Mouse (Mus musculus) stomach, postnatal 0 days (tissue): Measurements from ENCODE around the gene Idh3a. TPM values are rescaled to one million over a fixed set of nuclear protein-coding genes. Genes with fewer than 3 reads are reported as not detected.
A peak's percentile ranks its signal among the peaks of the same experiment; 100 is the strongest.

Experiments
- ATAC-seq: fragments of 200-750 bp; cut with Nextera tagmentation; 2 replicates; pipeline ENCODE4 v1.8.0; 2017; ENCODE audit not compliant: low FRiP score, low TSS enrichment
- DNase-seq: peaks from one replicate; pipeline ENCODE4 v3.0.0-alpha.2; 2016; ENCODE audit warnings: low spot score
- H3K27ac ChIP-seq: fragments of 300-500 bp; sonication (generic); replicated peaks from 2 replicates; pipeline ENCODE4 v1.5.1; 2014; ENCODE audit warnings: mild to moderate bottlenecking, control low read depth
- H3K27me3 ChIP-seq: fragments of 300-500 bp; sonication (generic); 2 replicates; pipeline ENCODE4 v1.6.1; 2014; ENCODE audit warnings: low read length; ENCODE audit not compliant: control insufficient read depth, insufficient read depth
- H3K36me3 ChIP-seq: fragments of 300-500 bp; sonication (generic); 2 replicates; pipeline ENCODE4 v1.6.1; 2014; ENCODE audit warnings: low read length, mixed read lengths; ENCODE audit not compliant: control insufficient read depth, insufficient read depth
- H3K4me1 ChIP-seq: fragments of 300-500 bp; sonication (generic); replicated peaks from 2 replicates; pipeline ENCODE4 v1.6.1; 2014; ENCODE audit warnings: antibody characterized with exemption; ENCODE audit not compliant: control insufficient read depth, insufficient read depth
- H3K4me2 ChIP-seq: fragments of 300-500 bp; sonication (generic); replicated peaks from 2 replicates; pipeline ENCODE4 v1.6.1; 2014; ENCODE audit warnings: low read depth, mild to moderate bottlenecking, control low read depth, moderate library complexity
- H3K4me3 ChIP-seq: fragments of 300-500 bp; sonication (generic); 2 replicates; pipeline ENCODE4 v1.5.1; 2014; ENCODE audit warnings: low read depth, low read length, control low read depth
- H3K9ac ChIP-seq: fragments of 300-500 bp; sonication (generic); 2 replicates; pipeline ENCODE4 v1.6.1; 2014; ENCODE audit warnings: mild to moderate bottlenecking, low read length, control low read depth, mixed read lengths
- H3K9me3 ChIP-seq: fragments of 300-500 bp; sonication (generic); 2 replicates; pipeline ENCODE4 v1.6.1; 2016; ENCODE audit warnings: low read length; ENCODE audit not compliant: control insufficient read depth
- CTCF ChIP-seq: IDR thresholded peaks from 2 replicates; pipeline ENCODE4 v1.5.1; 2016; ENCODE audit warnings: antibody characterized with exemption, low read depth, mild to moderate bottlenecking, moderate library complexity
- EP300 ChIP-seq: optimal IDR thresholded peaks from 2 replicates; pipeline ENCODE3; 2016; ENCODE audit warnings: antibody characterized with exemption
- WGBS: fragments of 180-500 bp; shearing (Covaris S2); extraction: QIAGEN DNeasy Blood & Tissue Kit; methylation state at CpG from one replicate; pipeline ENCODE4 v1.1.7; 2014; 5-methylcytosine and 5-hydroxymethylcytosine counted together
- polyA plus RNA-seq: library from polyadenylated mRNA; unstranded; fragments of >200 nt; fragmentation: Nextera tagmentation; extraction: Ambion mirVana; gene quantifications from 2 replicates; pipeline ENCODE4 v1.2.1, GENCODE M21; 2015

Gene Idh3a
- polyA plus RNA-seq, 1 experiment from 2014 or later, result 105 TPM

DNA sequence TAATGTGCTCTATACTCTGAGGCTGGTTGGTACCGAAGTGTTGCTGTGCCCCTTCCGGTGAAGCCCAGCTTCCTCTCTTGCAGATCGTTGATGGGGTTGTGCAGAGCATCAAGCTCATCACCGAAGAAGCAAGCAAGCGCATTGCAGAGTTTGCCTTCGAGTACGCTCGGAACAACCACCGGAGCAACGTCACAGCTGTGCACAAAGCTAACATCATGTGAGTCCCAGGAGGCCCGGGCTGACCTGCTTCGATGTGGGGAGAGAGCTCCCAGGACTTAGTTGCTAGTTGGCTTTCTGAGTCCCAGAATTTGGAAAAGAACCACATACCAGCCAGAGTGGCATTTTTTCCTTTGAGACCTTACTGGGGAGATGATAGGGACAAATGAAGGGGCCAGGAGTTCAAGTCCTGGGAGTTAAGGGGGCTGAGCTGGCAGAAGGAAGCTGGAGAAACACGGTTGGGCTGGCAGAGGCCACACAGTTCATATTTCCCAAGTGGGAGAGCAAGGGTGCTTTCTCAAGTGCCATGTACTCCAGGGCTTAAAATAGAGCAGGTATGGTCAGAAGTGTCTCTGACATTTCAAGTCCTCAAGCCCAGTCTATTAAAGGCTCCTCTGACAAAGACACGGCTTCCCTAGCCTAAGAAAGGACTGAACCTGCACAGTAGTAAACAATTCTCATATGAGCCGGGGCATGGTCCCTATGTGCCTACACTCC is 10.8 kb downstream of the Idh3a start:
- no peak for DNase-seq
- 95% methylated on average over 15 of the region's 15 CpGs for WGBS

GRCm38 (mm10) chr9:54602386-54602785 is 16.3 kb downstream of the Idh3a start:
- Histone ChIP-seq H3K36me3 (peaks cover 7% of the 10 kb centered on the region; the same call in 1 of the 2 replicates), H3K4me2 (no peak overlapping the region), H3K27me3 (no peaks in the 10 kb centered on the region), H3K4me1 (no peaks in the 10 kb centered on the region), H3K9me3 (no peaks in the 10 kb centered on the region), H3K27ac (no peak overlapping the region), H3K4me3 (no peak overlapping the region), H3K9ac (no peak overlapping the region)
- ATAC-seq (no peak), DNase-seq (no peak)
- WGBS, result 77% methylated on average over 2 of the region's 2 CpGs
- no peak for TF ChIP-seq EP300
- no peak for TF ChIP-seq CTCF

More for the DNA sequence above, 10.8 kb downstream of the Idh3a start:
- ATAC-seq, result no peak
- no peak overlapping the region for H3K9ac ChIP-seq
- no peaks in the 10 kb centered on the region for H3K9me3 ChIP-seq
- no peak overlapping the region for H3K4me2 ChIP-seq
- H3K27me3 ChIP-seq, result no peaks in the 10 kb centered on the region
- H3K27ac ChIP-seq, result no peak overlapping the region
- no peaks in the 10 kb centered on the region for H3K4me1 ChIP-seq
- TF ChIP-seq EP300 (no peak), CTCF (no peak)
- H3K36me3 ChIP-seq, result peaks cover 18% of the 10 kb centered on the region; the same call in 1 of the 2 replicates
- no peak overlapping the region for H3K4me3 ChIP-seq

- H3K27ac ChIP-seq, result no peak overlapping the region
- H3K27me3 ChIP-seq, result no peaks in the 10 kb centered on the region
- no peak overlapping the region for H3K4me3 ChIP-seq
- H3K36me3 ChIP-seq, result peaks cover 7% of the 10 kb centered on the region; the same call in 1 of the 2 replicates
- no peak for ATAC-seq
- DNase-seq, result no peak
- TF ChIP-seq EP300, result no peak
- TF ChIP-seq CTCF, result no peak
- no peak overlapping the region for H3K4me2 ChIP-seq
- H3K9ac ChIP-seq, result no peak overlapping the region
- no peaks in the 10 kb centered on the region for H3K4me1 ChIP-seq
- no peaks in the 10 kb centered on the region for H3K9me3 ChIP-seq
- 83% methylated on average over 7 of the region's 7 CpGs for WGBS
These were observed 16.8 kb downstream of the Idh3a start for GRCm38 (mm10) chr9:54602916-54603315.

DNA sequence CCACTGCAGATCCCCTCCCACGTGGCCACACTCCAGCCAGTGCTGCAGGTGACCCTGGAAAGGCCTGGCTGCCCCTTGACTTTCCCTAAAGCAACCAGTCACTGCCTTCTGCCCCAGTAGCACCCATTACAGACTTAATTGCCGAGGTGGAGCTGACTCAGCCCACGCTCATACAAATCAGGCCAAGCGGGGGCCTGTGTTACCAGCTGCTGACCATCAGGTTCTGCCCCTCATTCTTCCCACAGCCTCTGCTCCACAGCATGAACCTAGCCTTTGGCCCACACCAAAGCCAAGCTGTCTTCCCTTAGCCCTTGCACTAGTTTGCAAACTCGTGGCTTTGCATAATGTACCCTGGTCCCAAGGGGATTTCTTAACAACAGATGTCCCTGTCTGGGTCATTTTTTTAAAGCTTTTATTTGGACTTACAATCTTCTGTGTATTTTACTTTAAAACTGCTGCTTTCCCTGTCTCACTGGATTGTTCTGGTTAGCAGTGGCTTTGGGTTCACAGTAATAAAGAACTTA is 18.1 kb downstream of the Idh3a start:
- no peaks in the 10 kb centered on the region for H3K27me3 ChIP-seq
- no peak overlapping the region for H3K4me3 ChIP-seq
- H3K4me2 ChIP-seq, result no peak overlapping the region
- ATAC-seq, result no peak
- no peaks in the 10 kb centered on the region for H3K9me3 ChIP-seq
- H3K27ac ChIP-seq, result no peak overlapping the region
- H3K9ac ChIP-seq, result no peak overlapping the region
- peaks cover 2% of the 10 kb centered on the region; the same call in 1 of the 2 replicates for H3K36me3 ChIP-seq
- no peak for TF ChIP-seq CTCF
- no peak for TF ChIP-seq EP300
- no peaks in the 10 kb centered on the region for H3K4me1 ChIP-seq
- no peak for DNase-seq
- WGBS, result 67% methylated on average over 5 of the region's 5 CpGs

GRCm38 (mm10) chr9:54604886-54605285 is 18.8 kb downstream of the Idh3a start:
- H3K9me3 ChIP-seq, result no peaks in the 10 kb centered on the region
- TF ChIP-seq EP300 (no peak), CTCF (peak; percentile 75)
- no peak overlapping the region for H3K27ac ChIP-seq
- H3K4me1 ChIP-seq, result no peaks in the 10 kb centered on the region
- H3K4me2 ChIP-seq, result no peak overlapping the region
- H3K36me3 ChIP-seq, result peaks cover 2% of the 10 kb centered on the region; the same call in 1 of the 2 replicates
- ATAC-seq, result no peak
- peak; percentile 70 for DNase-seq
- 50% methylated on average over 4 of the region's 4 CpGs for WGBS
- H3K27me3 ChIP-seq, result no peaks in the 10 kb centered on the region
- no peak overlapping the region for H3K4me3 ChIP-seq
- no peak overlapping the region for H3K9ac ChIP-seq

DNA sequence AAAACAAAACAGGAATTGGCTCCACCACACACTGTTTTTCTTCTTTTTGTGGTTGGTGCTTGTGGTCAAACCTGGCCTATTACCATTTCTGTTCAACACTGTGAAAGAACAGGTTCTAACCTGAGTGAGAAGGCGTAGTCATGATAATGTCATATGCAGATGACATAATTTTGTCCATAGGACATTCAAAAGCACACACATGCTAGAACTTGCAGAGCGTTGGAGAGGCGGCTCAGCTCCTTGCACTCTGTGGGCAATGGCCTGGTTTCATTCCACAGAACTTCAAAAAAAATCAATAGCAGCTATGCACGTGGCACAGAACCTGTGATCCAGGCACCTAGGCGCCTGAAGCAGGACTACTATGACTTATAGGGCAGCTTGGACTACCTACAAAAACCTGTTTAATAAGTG is 26.7 kb downstream of the Idh3a start:
- ATAC-seq (peak; percentile 65), DNase-seq (no peak)
- Histone ChIP-seq H3K4me3 (no peak overlapping the region), H3K27ac (peak overlapping the region; percentile 61; the same call in 1 of the 2 replicates), H3K9me3 (no peaks in the 10 kb centered on the region), H3K27me3 (no peaks in the 10 kb centered on the region), H3K4me1 (no peaks in the 10 kb centered on the region), H3K36me3 (no peaks in the 10 kb centered on the region), H3K4me2 (no peak overlapping the region), H3K9ac (no peak overlapping the region)
- TF ChIP-seq CTCF (no peak), EP300 (no peak)
- WGBS, result 69% methylated on average over 5 of the region's 5 CpGs
